Mouse (Mus musculus) layer of hippocampus, adult 18-20 months (tissue): ENCODE measurements at regions not wholly inside any gene's neighbourhood (a gene's known extent, or its start where the extent isn't known, plus 50 kb on each side); places are given as distances from the start of the nearest gene placed in this dataset.

ENCODE experiments used
- DNase-seq, 2 experiments: peaks; one replicate each; pipeline ENCODE4 v3.0.0; 2022; ENCODE audit warnings: low spot score in 2 of 2

DNA sequence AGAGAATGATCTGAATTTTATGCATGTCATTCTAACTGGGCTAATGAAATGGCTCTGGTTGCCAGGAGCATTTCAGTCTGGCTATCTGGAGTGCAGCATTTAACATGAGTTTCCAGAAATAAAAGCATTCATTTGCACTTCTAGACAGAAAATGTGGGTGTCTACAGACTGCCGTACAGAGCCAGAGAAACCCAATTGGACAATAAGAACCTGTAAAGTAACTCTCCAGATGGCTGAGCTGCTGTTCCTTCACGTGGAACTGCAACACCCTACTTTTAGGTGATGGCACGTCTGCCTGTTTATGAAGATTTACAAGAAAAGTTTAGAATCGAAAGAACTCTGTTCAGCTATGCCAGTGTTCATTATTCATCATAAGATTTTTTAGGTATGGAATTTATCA, 446.0 kb upstream of the Slitrk1 start:
- peak; percentile 8 to 56 for DNase-seq
